Mouse (Mus musculus) CH12.LX (cell line): Measurements from ENCODE around the gene Reep6. TPM values are rescaled to one million over a fixed set of nuclear protein-coding genes. Genes with fewer than 3 reads are reported as not detected.

ENCODE experiments used
- DNase-seq: peaks from one replicate; pipeline ENCODE4 v3.0.0-alpha.2; 2013; ENCODE audit errors: extremely low read depth
- H3K27ac ChIP-seq: 2 replicates; pipeline ENCODE4 v1.5.1; 2012; ENCODE audit warnings: low read depth, mild to moderate bottlenecking, control low read depth, moderate library complexity; ENCODE audit not compliant: insufficient read depth
- H3K27me3 ChIP-seq: replicated peaks from 2 replicates; pipeline ENCODE3; 2012; ENCODE audit warnings: inconsistent platforms
- H3K36me3 ChIP-seq, 2 experiments: replicated peaks in 1 of 2; 2 replicates each; pipeline versions ENCODE3 to v1.6.1; 2012; ENCODE audit warnings: inconsistent platforms in 1 of 2, low read length in 1 of 2, mild to moderate bottlenecking in 1 of 2, mixed read lengths in 1 of 2, moderate library complexity in 1 of 2; ENCODE audit not compliant: control insufficient read depth in 1 of 2, insufficient read depth in 1 of 2
- H3K4me1 ChIP-seq, 2 experiments: 2 replicates each; pipeline ENCODE4 v1.6.1; 2012; ENCODE audit warnings: inconsistent platforms in 1 of 2, moderate library complexity in 1 of 2; ENCODE audit not compliant: insufficient read depth in 2 of 2, control insufficient read depth in 1 of 2
- H3K4me2 ChIP-seq: 2 replicates; pipeline ENCODE4 v1.6.1; 2012; ENCODE audit warnings: low read depth, mild to moderate bottlenecking, control low read depth; ENCODE audit not compliant: poor library complexity, insufficient read depth, severe bottlenecking
- H3K4me3 ChIP-seq, 3 experiments: fragments of 150-350 bp in 1 of 3; sonication (generic) in 1 of 3; replicated peaks in 1 of 3; 2 replicates each; pipeline versions ENCODE3 to v1.5.1; 2011 to 2012; ENCODE audit warnings: low read depth in 2 of 3, low read length in 2 of 3, mild to moderate bottlenecking in 2 of 3, moderate library complexity in 2 of 3, control low read depth in 1 of 3, improper control_type of control experiment in 1 of 3, inconsistent platforms in 1 of 3, mixed read lengths in 1 of 3; ENCODE audit not compliant: poor library complexity in 1 of 3
- H3K79me2 ChIP-seq: replicated peaks from 2 replicates; pipeline ENCODE4 v1.6.1; 2012; ENCODE audit warnings: mild to moderate bottlenecking, moderate library complexity; ENCODE audit not compliant: control insufficient read depth, poor library complexity, insufficient read depth, severe bottlenecking; ENCODE audit errors: extremely low read depth
- H3K9ac ChIP-seq: 2 replicates; pipeline ENCODE4 v1.6.1; 2012; ENCODE audit warnings: low read depth, mild to moderate bottlenecking, control low read depth, moderate library complexity; ENCODE audit not compliant: insufficient read depth
- H3K9me3 ChIP-seq: replicated peaks from 2 replicates; pipeline ENCODE3; 2012; ENCODE audit warnings: low read length, inconsistent platforms, mixed read lengths
- CHD1 ChIP-seq: IDR thresholded peaks from 2 replicates; pipeline ENCODE4 v1.6.1; 2012; ENCODE audit warnings: low read depth, low read length, improper control_type of control experiment, inconsistent platforms
- CHD2 ChIP-seq: IDR thresholded peaks from 2 replicates; pipeline ENCODE4 v1.6.1; 2011; ENCODE audit warnings: low read length, improper control_type of control experiment
- CTCF ChIP-seq, 2 experiments: IDR thresholded peaks in 1 of 2; conservative IDR thresholded peaks in 1 of 2; 2 replicates each; pipeline ENCODE4 v1.5.1; 2011 to 2012; ENCODE audit warnings: low read depth in 2 of 2, low read length in 2 of 2, improper control_type of control experiment in 1 of 2, inconsistent platforms in 1 of 2, mild to moderate bottlenecking in 1 of 2, moderate library complexity in 1 of 2
- ELF1 ChIP-seq: IDR thresholded peaks from 2 replicates; pipeline ENCODE4 v1.6.1; 2014; ENCODE audit warnings: low read depth, mild to moderate bottlenecking, inconsistent platforms, low read length, improper control_type of control experiment
- EP300 ChIP-seq: IDR thresholded peaks from 2 replicates; pipeline ENCODE4 v1.6.1; 2011; ENCODE audit warnings: low read length, improper control_type of control experiment
- GABPA ChIP-seq: IDR thresholded peaks from 2 replicates; pipeline ENCODE4 v1.6.1; 2012; ENCODE audit warnings: low read depth, low read length, improper control_type of control experiment, inconsistent platforms; ENCODE audit not compliant: insufficient replicate concordance
- HCFC1 ChIP-seq: IDR thresholded peaks from 2 replicates; pipeline ENCODE4 v1.6.1; 2012; ENCODE audit warnings: low read depth, mild to moderate bottlenecking, inconsistent platforms, low read length, improper control_type of control experiment
- JUND ChIP-seq: conservative IDR thresholded peaks from 2 replicates; pipeline ENCODE4 v1.6.1; 2011; ENCODE audit warnings: low read depth, low read length, improper control_type of control experiment
- MAFK ChIP-seq: IDR thresholded peaks from 2 replicates; pipeline ENCODE4 v1.6.1; 2011; ENCODE audit warnings: low read length, improper control_type of control experiment; ENCODE audit not compliant: insufficient replicate concordance
- MAX ChIP-seq: IDR thresholded peaks from 2 replicates; pipeline ENCODE4 v1.6.1; 2011; ENCODE audit warnings: low read length, improper control_type of control experiment
- MEF2A ChIP-seq: IDR thresholded peaks from 2 replicates; pipeline ENCODE4 v1.6.1; 2014; ENCODE audit warnings: low read depth, mild to moderate bottlenecking, inconsistent platforms, low read length, improper control_type of control experiment, borderline replicate concordance
- MYC ChIP-seq: IDR thresholded peaks from 2 replicates; pipeline ENCODE4 v1.6.1; 2011; ENCODE audit warnings: low read depth, mild to moderate bottlenecking, improper control_type of control experiment, low read length
- NELFE ChIP-seq: IDR thresholded peaks from 2 replicates; pipeline ENCODE4 v1.6.1; 2011; ENCODE audit warnings: low read depth, low read length, improper control_type of control experiment
- PAX5 ChIP-seq: IDR thresholded peaks from 2 replicates; pipeline ENCODE4 v1.6.1; 2012; ENCODE audit warnings: low read length, inconsistent platforms, mixed read lengths
- POLR2A ChIP-seq: IDR thresholded peaks from 2 replicates; pipeline ENCODE4 v1.6.1; 2011; ENCODE audit warnings: low read depth, mild to moderate bottlenecking, improper control_type of control experiment, low read length
- RAD21 ChIP-seq: IDR thresholded peaks from 2 replicates; pipeline ENCODE4 v1.6.1; 2011; ENCODE audit warnings: low read depth, mild to moderate bottlenecking, low read length, improper control_type of control experiment, moderate library complexity
- RCOR1 ChIP-seq: conservative IDR thresholded peaks from 2 replicates; pipeline ENCODE4 v1.6.1; 2012; ENCODE audit warnings: low read depth, mild to moderate bottlenecking, inconsistent platforms, low read length, improper control_type of control experiment
- SMC3 ChIP-seq: IDR thresholded peaks from 2 replicates; pipeline ENCODE4 v1.6.1; 2011; ENCODE audit warnings: low read depth, low read length, improper control_type of control experiment
- TBP ChIP-seq: conservative IDR thresholded peaks from 2 replicates; pipeline ENCODE4 v1.6.1; 2011; ENCODE audit warnings: low read depth, low read length, improper control_type of control experiment
- TCF12 ChIP-seq: IDR thresholded peaks from 2 replicates; pipeline ENCODE4 v1.6.1; 2014; ENCODE audit warnings: low read depth, mild to moderate bottlenecking, inconsistent platforms, low read length, improper control_type of control experiment
- UBTF ChIP-seq: IDR thresholded peaks from 2 replicates; pipeline ENCODE4 v1.6.1; 2012; ENCODE audit warnings: low read depth, mild to moderate bottlenecking, inconsistent platforms, low read length, improper control_type of control experiment, moderate library complexity
- USF1 ChIP-seq: IDR thresholded peaks from 2 replicates; pipeline ENCODE4 v1.6.1; 2014; ENCODE audit warnings: low read depth, mild to moderate bottlenecking, inconsistent platforms, low read length, improper control_type of control experiment
- ZMIZ1 ChIP-seq: IDR thresholded peaks from 2 replicates; pipeline ENCODE4 v1.6.1; 2012; ENCODE audit warnings: low read depth, mild to moderate bottlenecking, inconsistent platforms, low read length, improper control_type of control experiment
- dilution Hi-C: fragments of 300-500 bp; cut with MboI; formaldehyde crosslinking; loops from 2 replicates; pipeline ENCODE4 v1.14.3; 2020; ENCODE audit warnings: low sequenced_read_pairs; ENCODE audit not compliant: extremely low pct_unique_long_range_greater_than_20kb, extremely low pct_ligation_motif_present
- in situ Hi-C: fragments of 300-500 bp; cut with MboI; formaldehyde crosslinking; loops from 3 replicates; pipeline ENCODE4 v1.14.3; 2019; ENCODE audit warnings: low sequenced_read_pairs, low pct_ligation_motif_present, low pct_unique_long_range_greater_than_20kb, mixed read lengths
- polyA plus RNA-seq: library from polyadenylated mRNA; unstranded; fragments of >175 nt; gene quantifications from 2 replicates; pipeline ENCODE4 v1.2.1, GENCODE M21; 2012; ENCODE audit warnings: low read depth; ENCODE audit not compliant: insufficient read length
- total RNA-seq, 2 experiments: library from RNA; depleted of rRNA; stranded (reverse); fragments of 300-350 nt in 1 of 2; fragments of >200 nt in 1 of 2; gene quantifications; 2 replicates each; pipeline ENCODE4 v1.2.3; 2012 to 2014

The Reep6 gene
- total and polyA plus RNA-seq, 3 experiments, result 0.48 to 7.5 (median 5.0) TPM

DNA sequence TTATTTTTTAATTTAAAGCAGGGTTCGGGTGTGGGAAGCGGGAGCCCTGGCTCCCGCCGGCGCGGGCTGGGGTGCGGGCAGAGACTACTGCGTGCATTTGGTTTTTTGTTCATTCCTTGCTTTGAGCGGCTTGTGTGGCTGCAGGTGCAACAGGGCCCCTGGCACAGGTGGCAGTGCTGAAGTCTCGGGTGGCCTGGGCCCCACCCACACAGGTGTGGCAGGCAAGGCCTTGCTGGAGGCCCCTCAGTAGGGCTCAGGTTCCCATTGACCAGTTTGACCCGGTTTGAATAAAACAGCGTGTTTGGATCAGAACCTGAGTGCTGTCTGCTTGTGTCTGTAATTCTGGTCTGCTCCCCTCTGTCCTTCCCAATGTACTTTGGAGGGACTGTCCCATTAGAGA, 41.7 kb upstream of the Reep6 start:
- dilution Hi-C loops, result no loop called here

DNA sequence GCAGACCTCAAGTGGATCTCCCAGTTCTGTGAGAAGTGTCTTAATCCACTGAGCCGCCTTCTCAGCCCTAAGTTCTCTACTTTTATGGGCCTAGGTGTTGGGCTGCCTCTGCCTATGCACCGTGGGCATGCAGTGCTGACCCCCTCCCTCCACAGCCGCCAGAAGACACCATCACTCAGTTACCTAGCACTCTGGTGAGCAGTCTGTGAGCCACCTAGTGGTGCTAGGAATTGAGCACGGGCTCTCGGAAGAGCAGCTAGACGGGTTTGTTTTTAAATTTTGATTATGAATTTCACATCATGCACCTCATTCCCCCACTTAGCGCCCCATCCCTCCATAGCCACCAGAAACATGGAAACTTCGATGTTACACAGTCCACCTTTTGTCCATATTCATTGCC, 41.1 kb upstream of the Reep6 start:
- peak; percentile 7 for TF ChIP-seq RAD21
- TF ChIP-seq MYC, result no peak
- TF ChIP-seq CTCF (conservative IDR thresholded peaks at IDR 0.05 in 1 of 2, IDR thresholded peaks at IDR 0.05 in 1 of 2; ENCODE audit: low read depth in 2 of 2, low read length in 2 of 2), result peak in 1 of 2 experiments; percentile 41; a peak in 2 of 4 replicates
- no peak for TF ChIP-seq TCF12
- 0 out of 2 replicates have a peak, but pooled peaks have one; percentile 19 for TF ChIP-seq SMC3
- no peak; the same call in 1 of the 2 replicates for TF ChIP-seq POLR2A
- no peaks in the 10 kb centered on the region for H3K27me3 ChIP-seq
- H3K79me2 ChIP-seq, result peaks cover 14% of the 10 kb centered on the region
- no peak for DNase-seq
- no peak overlapping the region for H3K9ac ChIP-seq
- in situ Hi-C loops (no loop called here), dilution Hi-C loops (no loop called here)
- no peak overlapping the region for H3K27ac ChIP-seq
- H3K4me1 ChIP-seq, result peaks cover 26 to 49% of the 10 kb centered on the region in 2 experiments
- H3K4me3 ChIP-seq, result no peak overlapping the region
- peaks cover 44 to 62% of the 10 kb centered on the region in 2 experiments for H3K36me3 ChIP-seq
- peaks cover 3% of the 10 kb centered on the region for H3K9me3 ChIP-seq
- no peak overlapping the region for H3K4me2 ChIP-seq

More for the DNA sequence above, 41.7 kb upstream of the Reep6 start:
- Histone ChIP-seq H3K27me3 (no peaks in the 10 kb centered on the region), H3K9ac (no peak overlapping the region), H3K9me3 (peaks cover 3% of the 10 kb centered on the region), H3K79me2 (peaks cover 8% of the 10 kb centered on the region), H3K4me2 (no peak overlapping the region), H3K4me3 (no peak overlapping the region), H3K36me3 (peaks cover 47 to 62% of the 10 kb centered on the region in 2 experiments), H3K27ac (no peak overlapping the region), H3K4me1 (peaks cover 32 to 54% of the 10 kb centered on the region in 2 experiments)
- in situ Hi-C loops, result no loop called here
- no peak for TF ChIP-seq ZMIZ1
- no peak for TF ChIP-seq SMC3
- TF ChIP-seq MAFK, result no peak
- no peak for DNase-seq

DNA sequence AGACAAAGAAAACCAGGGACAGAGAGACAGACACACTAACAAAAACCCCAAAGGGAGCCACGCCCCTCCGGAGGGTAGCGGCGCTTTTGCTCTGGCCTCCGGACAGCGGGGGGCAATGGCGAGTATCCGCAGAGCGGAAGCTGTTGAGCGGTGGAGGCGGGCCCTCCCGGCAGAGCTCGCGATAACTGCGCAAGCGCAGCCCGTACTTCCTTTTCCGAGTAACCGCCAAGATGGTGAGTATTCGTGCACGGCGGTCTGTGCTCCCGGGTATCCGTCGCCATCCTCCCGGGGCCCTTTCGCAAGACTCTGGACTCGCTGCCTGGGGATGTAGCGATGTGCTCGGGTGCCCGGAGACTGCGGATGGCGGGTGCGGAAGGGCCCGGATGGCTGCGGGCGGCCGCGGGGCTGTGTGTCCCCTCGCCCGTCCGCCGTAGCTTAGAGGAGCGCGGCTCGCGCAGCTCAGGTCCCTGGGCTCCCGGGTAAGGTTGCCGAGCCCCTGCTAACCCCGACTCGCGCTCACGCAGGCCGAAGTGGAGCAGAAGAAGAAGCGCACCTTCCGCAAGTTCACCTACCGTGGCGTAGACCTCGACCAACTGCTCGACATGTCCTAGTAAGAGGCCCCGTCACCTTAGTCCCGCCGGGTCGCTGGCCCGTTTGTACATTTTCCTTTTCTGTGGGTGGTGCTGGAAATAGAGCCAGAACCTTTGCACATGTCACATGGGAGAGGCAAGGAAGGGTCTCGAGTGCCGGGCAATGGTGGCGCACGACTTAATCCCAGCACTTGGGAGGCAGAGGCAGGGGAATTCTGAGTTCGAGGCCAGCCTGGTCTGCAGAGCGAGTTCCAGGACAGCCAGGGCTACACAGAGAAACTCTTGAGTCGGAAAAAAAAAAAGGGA, 37.3 kb upstream of the Reep6 start, which contains the start of gene Rps15:
Gene Rps15 (plus strand): TSS at position 203 of the 896 bp plus-strand sequence.
- peak within 1 kb of the TSS; percentile 72 for H3K4me2 ChIP-seq
- peaks cover 1% of the 10 kb centered on the region for H3K27me3 ChIP-seq
- peaks cover 3% of the 10 kb centered on the region for H3K9me3 ChIP-seq
- H3K36me3 ChIP-seq, result peaks cover 30 to 47% of the 10 kb centered on the region in 2 experiments
- peak within 1 kb of the TSS; percentile 94 for H3K9ac ChIP-seq
- H3K27ac ChIP-seq, result peak within 1 kb of the TSS; percentile 47
- dilution Hi-C loops (no loop called here), in situ Hi-C loops (no loop called here)
- H3K79me2 ChIP-seq, result peaks cover 17% of the 10 kb centered on the region
- peak within 1 kb of the TSS; percentile 77 to 99 (median 84) for H3K4me3 ChIP-seq
- DNase-seq, result peak; percentile 97
- peaks cover 8 to 43% of the 10 kb centered on the region in 2 experiments; a peak in 3 of 4 replicates for H3K4me1 ChIP-seq
- TF ChIP-seq RCOR1 (no peak), JUND (no peak), TCF12 (peak; percentile 99), MYC (peak; percentile 94), MAFK (no peak), MEF2A (peak; percentile 85), CHD1 (peak; percentile 43; the same call in 1 of the 2 replicates), USF1 (no peak), HCFC1 (peak; percentile 92), NELFE (peak; percentile 99), UBTF (0 out of 2 replicates have a peak, but pooled peaks have one; percentile 36), ELF1 (peak; percentile 93), GABPA (peak; percentile 85), EP300 (no peak), CHD2 (peak; percentile 99), MAX (peak; percentile 90), TBP (peak; percentile 96), PAX5 (no peak)
